Mouse (Mus musculus): Measurements from ENCODE around the gene Nos3.

Nos3 gene

GRCm38 (mm10) chr5:24344477-24345051 is 20.0 kb upstream of the Nos3 start:
- DNase-seq: peak in 1 of 2 experiments; percentile 39

DNA sequence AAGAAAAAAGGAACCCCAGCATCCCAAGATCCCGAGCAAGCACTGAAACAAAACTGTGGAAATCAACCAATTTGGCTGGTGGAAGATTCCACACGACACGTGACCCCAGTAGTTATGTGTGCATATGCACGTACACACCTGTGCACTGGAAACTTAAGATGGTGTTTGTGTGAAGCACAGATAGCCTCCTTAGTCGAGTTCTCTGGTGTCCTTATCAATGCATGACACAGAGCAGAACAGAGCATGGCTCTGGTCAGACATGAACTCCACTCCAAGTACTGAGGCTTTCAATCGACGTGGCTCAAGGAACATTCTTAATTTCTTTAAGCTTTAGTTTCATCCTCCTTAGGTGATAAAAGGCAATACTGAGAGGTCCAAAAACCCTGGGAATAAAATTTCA is 18.3 kb upstream of the Nos3 start:
- no peak for DNase-seq

DNA sequence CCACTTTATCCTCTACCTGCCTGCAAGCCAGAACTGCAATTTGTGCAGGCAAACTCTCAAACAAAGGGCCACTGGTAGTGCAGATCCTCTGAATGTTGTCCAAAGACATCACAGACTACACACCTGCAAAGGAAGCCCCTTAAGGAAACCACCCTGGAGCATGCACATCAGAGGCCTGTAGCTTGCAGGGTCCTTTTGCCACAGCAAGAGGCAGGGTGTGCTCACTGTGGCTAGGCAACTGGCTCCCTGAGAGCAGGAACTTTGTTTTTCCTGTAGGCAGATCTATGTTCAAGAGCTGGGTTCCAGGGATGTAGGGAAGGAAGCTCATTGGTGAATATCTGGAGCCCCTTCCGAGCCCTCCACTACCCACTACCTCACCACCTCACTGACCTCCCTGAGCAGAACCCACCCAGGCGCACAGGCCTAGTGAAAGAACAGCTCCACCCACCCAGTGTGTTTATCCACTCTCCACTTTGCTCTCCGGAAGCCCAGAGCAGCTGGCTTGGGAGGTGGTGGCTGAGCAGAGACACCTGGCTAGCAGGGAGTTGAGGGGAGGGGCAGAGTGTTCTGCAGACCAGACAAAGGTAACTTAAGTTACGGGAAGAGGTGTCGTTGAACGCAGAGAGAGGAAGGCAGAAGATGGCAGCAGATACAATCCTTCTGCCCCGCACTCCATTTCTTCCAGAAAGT is 17.3 kb upstream of the Nos3 start:
- no peak for DNase-seq

- DNase-seq: peak; percentile 75 to 84
These were observed 16.5 kb upstream of the Nos3 start for GRCm38 (mm10) chr5:24348128-24348527.

- peak; percentile 41 to 57 for DNase-seq
These were observed 16.1 kb upstream of the Nos3 start for GRCm38 (mm10) chr5:24348546-24348945.

DNA sequence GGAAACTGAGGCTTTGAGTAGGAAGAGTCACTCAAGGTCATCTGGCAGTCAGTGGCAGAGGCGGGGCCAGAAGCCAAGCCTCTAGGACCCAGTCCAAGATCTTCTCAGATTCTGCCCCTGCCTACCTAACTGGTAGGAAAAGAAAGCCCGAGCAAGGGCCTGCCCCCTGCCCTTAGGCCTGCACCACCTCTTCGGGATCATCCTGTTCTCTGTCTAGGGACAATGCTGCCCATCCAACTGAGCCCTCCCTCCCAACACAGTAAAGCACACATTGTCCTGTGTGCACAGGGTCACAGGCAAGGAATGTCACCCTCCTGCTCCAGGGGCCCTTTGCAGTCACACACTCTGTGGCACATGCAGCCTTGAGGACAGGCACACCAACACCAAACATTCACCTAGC is 14.5 kb upstream of the Nos3 start:
- DNase-seq: peak in 1 of 2 experiments; percentile 39

DNA sequence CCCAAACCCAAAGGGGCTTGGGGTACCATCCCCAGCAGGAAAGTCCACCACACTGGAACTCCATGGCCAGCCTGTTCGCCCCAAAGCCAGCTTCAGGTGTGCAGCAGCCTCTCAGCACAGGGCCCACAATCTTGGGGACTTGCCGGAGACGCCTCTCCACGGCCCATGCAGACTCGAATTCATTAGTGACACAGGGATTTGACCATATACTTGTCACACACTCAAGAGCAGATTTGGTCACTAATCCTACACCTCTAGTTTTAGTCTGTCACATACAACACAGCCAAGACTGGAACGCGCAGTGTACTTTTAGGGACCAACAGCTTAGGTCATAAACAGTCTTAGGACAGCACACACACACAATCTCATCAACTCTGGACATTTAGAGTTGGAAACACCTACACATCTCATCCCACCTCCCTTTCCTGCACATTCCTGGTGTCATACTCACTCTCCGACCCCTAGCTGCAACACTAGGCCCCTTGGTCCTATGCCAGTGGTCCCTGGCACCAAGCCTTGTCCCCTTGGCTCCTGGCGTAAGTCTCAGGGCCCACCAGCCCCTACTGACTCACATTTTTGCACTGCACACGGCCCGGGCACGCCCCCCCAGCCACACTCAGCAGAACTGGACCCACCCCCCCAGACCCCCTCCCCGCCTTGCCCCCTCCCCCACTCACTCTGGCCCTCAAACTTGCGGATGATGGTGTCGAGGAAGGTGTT is 13.9 kb upstream of the Nos3 start:
- peak in 1 of 2 experiments; percentile 54 for DNase-seq

- no peak for DNase-seq
These were observed 13.3 kb upstream of the Nos3 start, which contains the start of gene Kcnh2 for GRCm38 (mm10) chr5:24351278-24351677. Kcnh2 (minus strand) TSS chr5:24351604.

DNA sequence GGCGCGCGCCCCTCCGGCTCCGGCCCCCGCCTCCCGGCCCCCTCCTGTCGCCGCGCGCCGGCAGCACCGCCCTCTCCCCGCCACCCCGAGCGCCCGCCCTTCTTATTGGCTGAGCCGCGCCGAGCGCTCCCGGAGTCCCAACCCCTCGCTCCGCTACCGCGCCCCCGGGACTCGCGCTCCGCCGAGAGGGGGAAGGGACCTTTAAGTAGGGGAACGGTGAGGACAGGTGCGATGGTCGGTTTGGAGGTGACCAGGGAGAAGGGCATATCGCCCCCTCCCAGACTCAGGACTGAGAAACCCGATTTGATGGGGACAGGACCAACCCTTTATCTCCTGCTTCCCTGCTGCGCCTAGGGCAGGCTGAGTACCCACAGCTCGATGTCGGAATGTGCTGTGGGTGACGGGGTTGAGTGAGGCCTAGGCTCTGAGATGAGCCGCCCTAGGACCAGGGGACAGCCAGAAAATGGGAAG is 12.9 kb upstream of the Nos3 start:
- peak; percentile 91 to 96 for DNase-seq

GRCm38 (mm10) chr5:24352251-24352859 is 12.3 kb upstream of the Nos3 start:
- DNase-seq: peak; percentile 45 to 53

DNA sequence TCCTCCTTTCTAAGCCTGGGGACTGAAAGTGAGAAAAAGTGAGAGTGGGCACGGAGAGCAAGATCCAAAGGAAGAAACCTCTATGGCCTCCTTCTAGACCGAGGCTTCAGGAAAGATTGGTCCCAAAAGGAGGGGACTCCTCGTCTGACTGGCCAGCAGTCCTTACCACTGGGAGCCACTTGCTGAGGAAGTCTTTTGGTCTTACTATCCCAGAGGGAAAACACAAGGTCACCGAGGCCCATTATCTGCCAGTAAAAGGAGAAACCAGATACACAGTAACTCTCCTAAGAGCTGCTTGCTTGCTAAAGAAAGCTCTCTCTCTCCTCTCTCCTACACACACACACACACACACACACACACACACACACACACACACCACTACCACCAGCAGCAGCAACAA is 11.3 kb upstream of the Nos3 start:
- DNase-seq: no peak

DNA sequence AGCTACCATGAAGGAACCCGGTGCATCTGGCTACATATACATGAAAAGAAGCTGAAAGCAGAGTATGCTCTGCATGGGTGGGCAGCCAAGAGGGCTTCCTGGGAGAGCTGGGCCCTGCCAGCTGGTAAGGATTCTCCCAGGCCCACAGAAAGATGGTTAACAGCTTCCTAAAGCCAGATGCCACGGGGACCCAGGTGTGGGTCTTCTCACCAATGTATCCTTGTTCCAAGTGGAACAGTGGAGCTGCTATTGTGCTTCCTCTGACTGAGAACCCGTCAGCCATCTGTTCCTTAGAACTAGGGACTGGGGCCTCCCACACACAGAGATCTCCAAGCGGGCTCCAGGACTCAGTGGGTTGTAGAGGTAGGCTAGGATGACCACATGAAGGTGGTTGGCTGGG is 7.8 kb upstream of the Nos3 start:
- DNase-seq: no peak

- peak in 1 of 2 experiments; percentile 53 for DNase-seq
These were observed 7.1 kb upstream of the Nos3 start for GRCm38 (mm10) chr5:24357461-24357860.

DNA sequence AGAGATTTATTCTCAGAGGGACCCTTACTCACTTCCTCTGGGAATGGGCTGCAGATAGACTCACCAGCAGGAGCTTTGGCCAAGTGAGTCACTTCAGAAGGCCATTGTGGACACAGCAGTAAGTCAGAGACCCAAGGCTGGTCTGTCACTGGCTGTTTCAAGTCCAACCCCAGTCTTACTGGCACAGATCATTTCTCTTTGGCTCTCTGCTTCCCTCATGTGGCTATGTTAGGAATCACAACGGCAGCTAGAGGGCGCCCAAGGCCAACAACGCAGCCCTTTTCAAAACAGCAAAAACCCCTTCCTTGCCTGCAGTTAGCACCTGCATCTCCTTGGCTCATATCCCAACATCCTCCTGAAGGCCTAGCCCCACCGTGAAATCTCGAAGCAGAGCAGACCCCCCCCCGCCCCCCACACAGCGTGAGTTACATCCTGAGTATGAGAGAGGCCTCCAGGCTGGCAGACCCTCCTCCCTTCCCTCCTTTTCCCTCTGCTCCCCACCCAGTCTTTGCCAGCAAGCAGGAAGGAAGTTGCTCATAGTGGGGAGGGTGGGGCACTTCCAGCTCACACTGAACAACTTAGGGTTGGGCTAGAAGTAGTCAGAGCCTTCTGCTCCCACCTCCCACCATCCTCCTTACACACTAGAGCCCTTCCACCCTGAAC is 3.7 kb upstream of the Nos3 start:
- DNase-seq: peak; percentile 89 to 91

- no peak for DNase-seq
These were observed 1.1 kb upstream of the Nos3 start for GRCm38 (mm10) chr5:24363467-24363866.

- no peak for DNase-seq
These were observed 549 bp upstream of the Nos3 start for GRCm38 (mm10) chr5:24364061-24364460.

- DNase-seq: no peak
These were observed 353 bp downstream of the Nos3 start for GRCm38 (mm10) chr5:24364963-24365362.

GRCm38 (mm10) chr5:24365528-24365927 is 918 bp downstream of the Nos3 start:
- DNase-seq: no peak

DNA sequence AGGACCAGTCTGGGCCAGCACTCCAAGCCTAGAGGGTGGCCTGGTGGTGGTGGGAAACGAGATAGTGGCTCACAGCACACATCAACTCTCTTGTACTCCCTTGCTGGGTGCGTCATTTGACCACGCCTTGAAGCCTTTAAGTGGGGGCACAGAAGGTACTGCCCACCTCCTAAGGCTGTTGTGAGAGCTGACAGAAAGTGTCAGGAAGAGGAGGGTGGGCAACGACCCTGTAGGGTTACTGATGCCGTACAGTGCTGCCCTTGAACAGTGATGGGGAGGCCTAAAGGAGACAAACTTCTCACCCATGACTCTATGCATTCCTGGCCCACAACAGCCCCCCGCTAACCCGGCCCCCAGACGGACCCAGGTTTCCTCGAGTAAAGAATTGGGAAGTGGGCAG is 1.8 kb downstream of the Nos3 start:
- no peak for DNase-seq

GRCm38 (mm10) chr5:24369767-24370166 is 5.2 kb downstream of the Nos3 start:
- DNase-seq: no peak

DNA sequence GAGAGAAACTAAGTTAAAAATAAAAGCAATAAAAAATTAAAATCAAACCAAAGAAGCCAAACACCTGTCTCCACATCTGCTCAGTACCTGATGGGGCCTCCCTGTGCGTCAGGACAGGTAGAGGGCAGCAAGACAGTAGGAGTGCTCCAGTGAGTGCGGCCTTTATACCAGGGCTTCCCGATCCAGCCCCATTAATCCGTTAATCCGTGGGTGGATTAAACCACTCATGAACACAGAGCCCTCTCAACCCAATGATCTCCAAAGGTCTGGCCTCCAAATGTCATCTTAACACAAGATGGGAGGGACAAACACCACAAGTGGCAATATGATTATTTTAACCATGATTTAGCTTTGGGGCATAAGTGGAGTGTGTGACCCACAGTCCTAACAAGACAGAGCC is 9.2 kb downstream of the Nos3 start:
- no peak for DNase-seq

GRCm38 (mm10) chr5:24374216-24374615 is 9.6 kb downstream of the Nos3 start:
- DNase-seq: no peak
